Mouse (Mus musculus) heart, embryonic 13.5 days (tissue): ENCODE data around the gene Gpatch8. TPM values are rescaled to one million over a fixed set of nuclear protein-coding genes. Genes with fewer than 3 reads are reported as not detected.
"Not testable (repeated sequence)": the region's sequence is repeated elsewhere in the genome, so short reads cannot be mapped to it uniquely, and the experiment has no call there.

Source experiments
- ATAC-seq: fragments of 200-750 bp; cut with Nextera tagmentation; 2 replicates; pipeline ENCODE4 v1.8.0; 2017; ENCODE audit warnings: moderate TSS enrichment; ENCODE audit not compliant: insufficient number of reproducible peaks, low FRiP score, low TSS enrichment; ENCODE audit errors: extremely low read depth
- H3K27ac ChIP-seq: fragments of 300-500 bp; sonication (generic); replicated peaks from 2 replicates; pipeline ENCODE4 v1.5.1; 2015; ENCODE audit warnings: moderate library complexity, mild to moderate bottlenecking, inconsistent platforms
- H3K27me3 ChIP-seq: fragments of 300-500 bp; sonication (generic); replicated peaks from 2 replicates; pipeline ENCODE4 v1.6.1; 2015; ENCODE audit warnings: mild to moderate bottlenecking, inconsistent platforms
- H3K36me3 ChIP-seq: fragments of 300-500 bp; sonication (generic); 2 replicates; pipeline ENCODE4 v1.6.1; 2015; ENCODE audit warnings: mild to moderate bottlenecking, inconsistent platforms
- H3K4me1 ChIP-seq: fragments of 300-500 bp; sonication (generic); 2 replicates; pipeline ENCODE4 v1.6.1; 2015; ENCODE audit warnings: inconsistent platforms
- H3K4me2 ChIP-seq: fragments of 300-500 bp; sonication (generic); 2 replicates; pipeline ENCODE4 v1.6.1; 2015; ENCODE audit warnings: inconsistent platforms, mild to moderate bottlenecking, moderate library complexity
- H3K4me3 ChIP-seq: fragments of 300-500 bp; sonication (generic); 2 replicates; pipeline ENCODE4 v1.5.1; 2015; ENCODE audit warnings: moderate library complexity, mild to moderate bottlenecking, inconsistent platforms
- H3K9ac ChIP-seq: fragments of 300-500 bp; sonication (generic); 2 replicates; pipeline ENCODE4 v1.6.1; 2015; ENCODE audit warnings: inconsistent platforms, mild to moderate bottlenecking, moderate library complexity
- H3K9me3 ChIP-seq: fragments of 300-500 bp; sonication (generic); 2 replicates; pipeline ENCODE4 v1.6.1; 2016; ENCODE audit warnings: inconsistent platforms
- WGBS: fragments of 180-500 bp; shearing (Covaris S2); methylation state at CpG from one replicate; pipeline ENCODE4 v1.1.7; 2015; ENCODE audit warnings: mixed read lengths; 5-methylcytosine and 5-hydroxymethylcytosine counted together
- polyA plus RNA-seq: library from polyadenylated mRNA; unstranded; fragments of >200 nt; fragmentation: Nextera tagmentation; extraction: Ambion mirVana; gene quantifications from 2 replicates; pipeline ENCODE4 v1.2.1, GENCODE M21; 2015

Gpatch8 gene
- polyA plus RNA-seq, 1 experiment from 2014 or later = 36.1 TPM

- H3K4me3 ChIP-seq = no peak overlapping the region
- peaks cover 7% of the 10 kb centered on the region for H3K4me1 ChIP-seq
- no peak for ATAC-seq
- H3K4me2 ChIP-seq = no peak overlapping the region
- H3K27ac ChIP-seq = no peak overlapping the region
- no peaks in the 10 kb centered on the region for H3K36me3 ChIP-seq
- H3K9me3 ChIP-seq = no peaks in the 10 kb centered on the region
- WGBS = 73% methylated on average over 12 of the region's 12 CpGs
- no peak overlapping the region for H3K9ac ChIP-seq
- H3K27me3 ChIP-seq = no peaks in the 10 kb centered on the region
These were observed 12.0 kb upstream of the Gpatch8 start for GRCm38 (mm10) chr11:102568191-102568590.

DNA sequence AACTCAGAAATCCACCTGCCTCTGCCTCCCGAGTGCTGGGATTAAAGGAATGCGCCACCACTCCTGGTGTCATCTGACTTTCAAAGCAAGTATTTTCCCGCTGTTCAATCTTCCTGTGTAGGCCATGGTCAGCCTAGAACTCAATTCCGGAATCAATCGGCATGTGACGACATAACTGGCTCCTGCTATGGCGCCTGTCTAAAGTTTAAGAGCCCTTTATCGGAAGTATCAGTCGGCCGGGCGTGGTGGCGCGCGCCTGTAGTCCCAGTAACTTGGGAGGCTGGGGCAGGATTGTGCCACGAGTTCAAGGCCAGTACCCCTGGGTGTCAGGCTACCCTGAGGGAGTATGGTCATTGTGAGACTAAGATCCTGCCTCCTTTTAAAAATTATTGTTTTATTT is 11.5 kb upstream of the Gpatch8 start:
- H3K9me3 ChIP-seq = no peaks in the 10 kb centered on the region
- H3K9ac ChIP-seq = no peak overlapping the region
- H3K4me3 ChIP-seq = no peak overlapping the region
- H3K4me2 ChIP-seq = no peak overlapping the region
- WGBS = 95% methylated on average over 15 of the region's 15 CpGs
- no peaks in the 10 kb centered on the region for H3K27me3 ChIP-seq
- H3K27ac ChIP-seq = no peak overlapping the region
- peaks cover 7% of the 10 kb centered on the region for H3K4me1 ChIP-seq
- H3K36me3 ChIP-seq = no peaks in the 10 kb centered on the region
- ATAC-seq = no peak

GRCm38 (mm10) chr11:102567157-102567556 is 11.0 kb upstream of the Gpatch8 start:
- no peaks in the 10 kb centered on the region for H3K9me3 ChIP-seq
- peaks cover 7% of the 10 kb centered on the region for H3K4me1 ChIP-seq
- no peak overlapping the region for H3K4me3 ChIP-seq
- H3K4me2 ChIP-seq = no peak overlapping the region
- no peak for ATAC-seq
- H3K36me3 ChIP-seq = no peaks in the 10 kb centered on the region
- H3K9ac ChIP-seq = no peak overlapping the region
- 86% methylated on average over 6 of the region's 6 CpGs for WGBS
- no peaks in the 10 kb centered on the region for H3K27me3 ChIP-seq
- no peak overlapping the region for H3K27ac ChIP-seq

- 0 out of 2 replicates have a peak overlapping the region, but pooled peaks have one; percentile 70 for H3K27ac ChIP-seq
- H3K27me3 ChIP-seq = no peaks in the 10 kb centered on the region
- H3K9ac ChIP-seq = no peak overlapping the region
- no peak overlapping the region for H3K4me3 ChIP-seq
- H3K9me3 ChIP-seq = no peaks in the 10 kb centered on the region
- no peak for ATAC-seq
- WGBS = 97% methylated on average over 1 of the region's 1 CpGs
- no peak overlapping the region for H3K4me2 ChIP-seq
- H3K4me1 ChIP-seq = peaks cover 7% of the 10 kb centered on the region
- H3K36me3 ChIP-seq = no peaks in the 10 kb centered on the region
These were observed 10.1 kb upstream of the Gpatch8 start for GRCm38 (mm10) chr11:102566290-102566689.

DNA sequence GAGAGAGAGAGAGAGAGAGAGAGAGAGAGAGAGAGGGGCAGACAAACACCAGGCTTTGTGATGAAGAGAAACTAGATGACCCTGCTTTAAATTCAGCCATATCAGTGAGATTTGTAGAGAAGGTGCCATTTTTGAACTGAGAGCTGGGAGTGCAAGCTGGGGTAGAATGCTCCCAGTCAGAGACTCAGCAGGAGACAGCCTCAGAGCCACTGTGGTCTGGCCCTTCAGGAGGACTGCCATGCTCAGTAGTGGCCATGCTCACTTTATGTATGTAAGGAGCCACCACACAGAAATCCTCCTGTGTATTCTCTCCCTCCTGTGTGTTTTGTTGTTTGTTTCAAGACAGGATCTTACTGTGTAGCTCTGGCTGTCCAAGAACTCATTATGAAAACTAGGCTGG is 9.5 kb upstream of the Gpatch8 start:
- Histone ChIP-seq H3K9me3 (no peaks in the 10 kb centered on the region), H3K9ac (peak overlapping the region; percentile 66), H3K27me3 (no peaks in the 10 kb centered on the region), H3K4me1 (peaks cover 7% of the 10 kb centered on the region), H3K36me3 (no peaks in the 10 kb centered on the region), H3K4me2 (peak overlapping the region; percentile 49), H3K4me3 (no peak overlapping the region), H3K27ac (peak overlapping the region; percentile 70)
- ATAC-seq = no peak

- Histone ChIP-seq H3K4me3 (peak overlapping the region; percentile 13; the same call in 1 of the 2 replicates), H3K9ac (peak overlapping the region; percentile 66; the same call in 1 of the 2 replicates), H3K4me2 (peak overlapping the region; percentile 49), H3K27ac (peak overlapping the region; percentile 70)
- ATAC-seq, H3K4me1 ChIP-seq, H3K9me3 ChIP-seq, H3K27me3 ChIP-seq, H3K36me3 ChIP-seq: not testable (repeated sequence)
- WGBS = 39% methylated on average over 14 of the region's 14 CpGs
These were observed 8.9 kb upstream of the Gpatch8 start for GRCm38 (mm10) chr11:102564952-102565671.

DNA sequence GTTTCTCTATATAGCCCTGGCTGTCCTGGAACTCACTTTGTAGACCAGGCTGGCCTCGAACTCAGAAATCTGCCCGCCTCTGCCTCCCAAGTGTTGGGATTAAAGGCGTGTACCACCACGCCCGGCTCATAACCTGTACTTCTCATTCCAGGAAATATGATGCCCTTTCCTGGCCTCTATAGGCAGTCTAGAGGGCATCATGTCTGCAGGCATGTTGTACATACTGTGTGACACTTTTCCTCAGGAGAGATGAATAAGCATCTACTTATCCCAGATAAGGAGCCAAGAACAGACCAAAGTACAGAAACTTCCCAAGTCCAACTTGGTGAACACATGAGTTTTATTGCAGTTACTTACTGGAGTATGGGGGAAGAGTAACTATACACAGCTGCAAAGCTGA is 2.5 kb upstream of the Gpatch8 start:
- H3K4me2 ChIP-seq = no peak overlapping the region
- no peaks in the 10 kb centered on the region for H3K27me3 ChIP-seq
- H3K4me3 ChIP-seq = no peak overlapping the region
- no peak overlapping the region for H3K27ac ChIP-seq
- 90% methylated on average over 4 of the region's 5 CpGs for WGBS
- peaks cover 3% of the 10 kb centered on the region; the same call in 1 of the 2 replicates for H3K36me3 ChIP-seq
- H3K4me1 ChIP-seq = peaks cover 18% of the 10 kb centered on the region
- no peak overlapping the region for H3K9ac ChIP-seq
- no peaks in the 10 kb centered on the region for H3K9me3 ChIP-seq
- no peak for ATAC-seq

DNA sequence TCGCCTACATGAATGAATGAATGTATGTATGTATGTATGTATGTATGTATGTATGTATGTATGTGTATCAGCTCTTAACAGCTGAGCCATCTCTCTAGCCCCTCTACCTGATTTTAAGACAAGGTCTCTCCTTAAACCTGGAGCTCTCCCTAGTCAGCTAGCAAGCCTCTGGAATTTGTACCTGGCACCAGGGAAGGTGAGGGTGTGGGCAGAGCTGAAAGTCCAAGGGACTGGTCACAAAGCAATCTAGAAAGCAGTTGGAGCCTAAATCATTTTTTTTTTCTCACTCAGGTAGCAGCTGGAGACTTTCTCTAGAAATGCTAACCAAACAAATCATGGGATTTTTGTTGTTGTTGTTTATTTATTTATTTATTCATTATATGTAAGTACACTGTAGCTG is 1.2 kb upstream of the Gpatch8 start:
- Histone ChIP-seq H3K4me1 (peaks cover 21% of the 10 kb centered on the region), H3K27ac (no peak overlapping the region), H3K9ac (no peak overlapping the region), H3K4me3 (no peak overlapping the region), H3K27me3 (no peaks in the 10 kb centered on the region), H3K9me3 (no peaks in the 10 kb centered on the region), H3K36me3 (peaks cover 3% of the 10 kb centered on the region; the same call in 1 of the 2 replicates), H3K4me2 (no peak overlapping the region)
- 76% methylated on average over 1 of the region's 1 CpGs for WGBS
- ATAC-seq = no peak

- peak overlapping the region; percentile 98 for H3K4me3 ChIP-seq
- peak overlapping the region; percentile 99 for H3K9ac ChIP-seq
- peaks cover 24% of the 10 kb centered on the region for H3K4me1 ChIP-seq
- H3K36me3 ChIP-seq = peaks cover 8% of the 10 kb centered on the region
- H3K4me2 ChIP-seq = peak overlapping the region; percentile 87
- no peaks in the 10 kb centered on the region for H3K9me3 ChIP-seq
- no peaks in the 10 kb centered on the region for H3K27me3 ChIP-seq
- 21% methylated on average over 3 of the region's 3 CpGs for WGBS
- peak overlapping the region; percentile 96 for H3K27ac ChIP-seq
- ATAC-seq = no peak
These were observed 503 bp upstream of the Gpatch8 start for GRCm38 (mm10) chr11:102556716-102557074.

DNA sequence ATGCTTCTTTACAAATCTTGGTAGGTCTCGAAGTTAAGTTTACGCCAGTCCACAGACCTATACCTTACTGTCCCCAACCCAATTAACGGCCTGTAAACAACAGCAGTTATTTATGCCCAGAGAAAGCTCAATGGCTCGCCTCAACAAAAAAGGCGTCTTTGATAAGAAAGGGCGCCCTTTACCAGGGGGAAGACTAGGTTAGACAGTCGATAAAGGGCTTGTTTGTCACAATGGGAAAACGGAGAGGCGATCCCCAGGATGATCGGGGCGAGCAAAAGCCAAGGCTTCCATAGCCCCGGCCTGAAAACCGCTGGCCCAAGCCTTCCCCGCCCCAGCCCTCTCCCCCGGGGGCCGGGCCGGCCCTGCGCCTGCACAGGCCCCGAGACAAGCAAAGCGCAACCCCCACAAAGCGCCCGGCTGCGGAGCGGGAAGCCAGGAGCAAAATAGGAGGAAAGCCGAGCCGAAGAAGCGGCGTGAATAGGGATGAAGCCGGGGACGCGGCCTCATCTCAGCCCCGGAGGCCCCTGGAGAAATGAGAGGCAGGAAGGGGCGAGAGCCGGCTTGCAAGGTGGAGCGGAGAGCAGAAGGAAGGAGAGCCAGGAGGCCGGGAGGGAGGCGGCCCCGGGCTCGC is 677 bp downstream of the Gpatch8 start:
- H3K4me1 ChIP-seq = peaks cover 31% of the 10 kb centered on the region
- H3K4me2 ChIP-seq = peak overlapping the region; percentile 87
- under 1% methylated on average over 39 of the region's 39 CpGs for WGBS
- H3K4me3 ChIP-seq = peak overlapping the region; percentile 98
- ATAC-seq = no peak; the same call in 1 of the 2 replicates
- peak overlapping the region; percentile 99 for H3K9ac ChIP-seq
- H3K27ac ChIP-seq = peak overlapping the region; percentile 96
- H3K36me3 ChIP-seq = peaks cover 14% of the 10 kb centered on the region
- H3K9me3 ChIP-seq = no peaks in the 10 kb centered on the region
- no peaks in the 10 kb centered on the region for H3K27me3 ChIP-seq

DNA sequence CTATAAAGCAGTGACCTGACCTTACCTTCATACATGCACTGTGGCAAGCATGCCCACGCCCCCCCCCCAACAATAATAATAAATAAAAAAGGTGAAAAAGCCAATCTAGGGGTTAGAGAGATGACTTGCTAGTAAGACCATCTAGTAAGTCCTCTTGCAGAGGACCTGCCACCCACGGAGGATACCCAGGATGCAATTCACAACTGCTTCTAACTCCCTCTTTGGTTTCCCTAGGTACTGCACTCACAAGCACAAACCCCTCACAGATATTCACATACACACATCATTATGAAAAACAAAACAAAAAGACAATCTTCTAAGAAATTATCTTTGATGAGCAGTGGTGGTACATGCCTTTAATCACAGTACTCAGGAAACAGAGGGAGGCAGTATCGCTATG is 4.1 kb downstream of the Gpatch8 start:
- Histone ChIP-seq H3K27me3 (no peaks in the 10 kb centered on the region), H3K27ac (no peak overlapping the region), H3K9ac (no peak overlapping the region), H3K4me2 (no peak overlapping the region), H3K36me3 (peaks cover 30% of the 10 kb centered on the region), H3K9me3 (no peaks in the 10 kb centered on the region), H3K4me3 (no peak overlapping the region), H3K4me1 (peaks cover 31% of the 10 kb centered on the region)
- ATAC-seq = no peak
- 88% methylated on average over 3 of the region's 3 CpGs for WGBS

DNA sequence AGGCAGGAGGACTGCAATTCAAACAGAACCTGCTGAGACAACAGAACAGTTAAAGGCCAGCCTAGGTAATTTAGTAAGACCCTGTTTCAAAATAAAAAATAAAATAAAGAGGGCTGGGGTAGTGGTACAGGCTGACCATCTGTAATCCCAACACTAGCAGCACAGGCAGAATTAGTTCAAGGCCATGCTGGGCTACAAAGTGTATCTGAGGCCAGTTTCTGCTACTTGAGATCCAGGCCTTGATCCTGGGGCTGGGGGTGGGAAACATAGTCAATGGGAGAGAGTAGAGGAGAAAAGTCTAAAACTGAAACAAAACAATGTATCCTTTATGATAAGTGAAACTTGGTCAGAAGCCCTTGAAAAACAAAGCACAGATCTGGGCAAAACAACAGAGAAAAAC is 5.0 kb downstream of the Gpatch8 start:
- Histone ChIP-seq H3K4me1 (peaks cover 26% of the 10 kb centered on the region), H3K9ac (no peak overlapping the region), H3K27ac (no peak overlapping the region), H3K9me3 (no peaks in the 10 kb centered on the region), H3K27me3 (no peaks in the 10 kb centered on the region), H3K4me3 (no peak overlapping the region), H3K4me2 (no peak overlapping the region), H3K36me3 (peaks cover 30% of the 10 kb centered on the region)
- ATAC-seq = no peak
